Mouse (Mus musculus) testis, adult 2 months (tissue): ENCODE measurements around the gene Psmb9.

Source experiments
- CTCF ChIP-seq: fragments of 200-500 bp; IDR thresholded peaks from 2 replicates; pipeline ENCODE4 v1.5.1; 2012; ENCODE audit warnings: low read depth, mild to moderate bottlenecking, inconsistent platforms, low read length, moderate library complexity; ENCODE audit not compliant: control insufficient read depth, insufficient read depth, insufficient replicate concordance
- POLR2A ChIP-seq: fragments of 200-500 bp; IDR thresholded peaks from 2 replicates; pipeline ENCODE4 v1.6.1; 2012; ENCODE audit warnings: low read depth, mild to moderate bottlenecking, inconsistent platforms, low read length, moderate library complexity; ENCODE audit not compliant: control insufficient read depth

DNA sequence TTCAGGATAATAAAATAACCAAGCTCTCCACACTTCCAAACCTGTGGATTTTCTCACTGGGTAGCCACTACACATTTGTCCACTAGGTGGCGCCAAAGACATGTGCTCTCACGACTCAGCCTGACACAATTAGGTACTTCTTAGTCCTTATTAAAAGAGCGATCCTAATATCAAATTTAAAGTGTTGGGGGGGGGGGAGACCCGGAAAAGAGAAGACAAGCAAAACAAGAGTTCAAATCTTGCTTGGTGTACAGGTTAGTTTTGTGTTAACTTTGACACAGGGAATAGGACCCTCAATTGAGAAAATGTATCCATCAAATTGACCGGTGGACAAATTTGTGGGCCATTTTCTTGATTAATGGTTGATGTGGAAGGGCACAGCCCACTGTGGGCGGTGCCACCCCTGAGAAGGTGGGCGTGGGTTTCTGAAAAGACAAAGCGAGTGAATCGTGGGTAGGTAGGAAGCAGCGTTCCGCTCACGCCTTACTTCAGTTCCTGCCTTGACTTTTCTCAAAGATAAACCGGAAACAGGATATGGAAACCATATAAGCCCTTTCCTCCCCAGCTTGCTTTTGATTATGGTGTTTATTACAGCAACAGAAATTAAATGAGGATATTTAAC lies 16.6 kb downstream of the Psmb9 start:
- TF ChIP-seq POLR2A (no peak), CTCF (peak; percentile 18; the same call in 1 of the 2 replicates)
